Mouse (Mus musculus): ENCODE data around the gene Alpl. TPM values are rescaled to one million over a fixed set of nuclear protein-coding genes. Genes with fewer than 3 reads are reported as not detected.
A peak's percentile ranks its signal among the peaks of the same experiment; 100 is the strongest.

Gene Alpl
- total and polyA plus RNA-seq, 2 experiments, result 5.1 to 7.3 TPM

GRCm38 (mm10) chr4:137836741-137837140 lies 40.6 kb upstream of the Alpl start:
- no peaks in the 10 kb centered on the region for H3K79me2 ChIP-seq (ENCODE audit: control insufficient read depth, insufficient read depth, low read length)
- H3K27me3 ChIP-seq (ENCODE audit: control insufficient read depth, insufficient read depth, low read length), result no peaks in the 10 kb centered on the region
- no peak overlapping the region for H3K9ac ChIP-seq (ENCODE audit: low read depth, low read length)
- 73% methylated on average over 5 of the region's 5 CpGs for WGBS
- H3K27ac ChIP-seq (replicated peaks; ENCODE audit: insufficient read depth, low read depth, low read length), result no peak overlapping the region
- no peak overlapping the region for H3K4me3 ChIP-seq (ENCODE audit: insufficient read depth, low read depth, low read length)
- peaks cover 2% of the 10 kb centered on the region; the same call in 1 of the 2 replicates for H3K4me1 ChIP-seq (ENCODE audit: control insufficient read depth, insufficient read depth, low read length)
- no peaks in the 10 kb centered on the region for H3K36me3 ChIP-seq (ENCODE audit: control insufficient read depth, insufficient read depth, low read length)
- no peak for DNase-seq (ENCODE audit: extremely low read depth, low read depth, low spot score)
- TF ChIP-seq POLR2A (IDR thresholded peaks at IDR 0.05; ENCODE audit: extremely low read depth, insufficient read depth, low read length) (no peak), CTCF (IDR thresholded peaks at IDR 0.05; ENCODE audit: low read depth, low read length) (no peak)

DNA sequence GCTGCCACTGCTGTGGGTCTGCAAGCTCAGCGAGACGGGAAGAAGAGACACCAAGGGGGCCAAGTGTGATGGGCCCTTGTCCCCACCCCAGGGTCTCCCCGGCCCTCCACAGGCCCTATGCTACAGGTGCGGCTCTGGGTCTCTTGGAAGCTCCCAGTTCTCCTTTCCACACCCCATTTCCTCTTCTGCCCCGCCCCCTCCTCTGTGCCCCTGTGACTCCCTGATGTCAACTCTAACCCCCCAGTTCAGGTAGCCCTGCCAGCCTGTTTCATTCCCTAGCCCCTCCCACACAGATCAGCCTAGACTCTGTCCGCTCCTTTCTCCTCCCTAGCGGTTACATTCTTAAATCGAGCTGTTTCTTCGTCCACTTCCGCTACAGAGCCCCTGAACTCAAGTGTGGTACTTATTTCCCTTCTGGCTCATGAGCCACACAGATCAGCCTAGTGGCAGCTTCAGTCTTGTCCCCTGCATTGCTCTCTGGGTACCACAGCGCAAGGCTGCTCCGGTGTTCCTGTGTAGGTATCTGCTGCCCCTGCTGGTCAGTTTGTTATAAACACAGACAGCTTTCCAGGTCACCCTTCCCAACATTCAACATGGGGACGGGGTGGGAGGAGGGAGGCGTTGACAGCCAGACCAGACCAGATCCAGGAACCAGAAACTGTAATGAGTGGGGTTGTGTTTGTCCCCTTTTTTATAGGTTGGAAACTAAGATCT lies 39.6 kb upstream of the Alpl start:
- peak; percentile 65 for DNase-seq (ENCODE audit: extremely low read depth, low read depth, low spot score)
- Histone ChIP-seq H3K79me2 (ENCODE audit: control insufficient read depth, insufficient read depth, low read length) (no peaks in the 10 kb centered on the region), H3K36me3 (ENCODE audit: control insufficient read depth, insufficient read depth, low read length) (no peaks in the 10 kb centered on the region), H3K4me1 (ENCODE audit: control insufficient read depth, insufficient read depth, low read length) (peaks cover 2% of the 10 kb centered on the region; the same call in 1 of the 2 replicates), H3K4me3 (ENCODE audit: insufficient read depth, low read depth, low read length) (no peak overlapping the region), H3K27me3 (ENCODE audit: control insufficient read depth, insufficient read depth, low read length) (no peaks in the 10 kb centered on the region), H3K27ac (replicated peaks; ENCODE audit: insufficient read depth, low read depth, low read length) (no peak overlapping the region), H3K9ac (ENCODE audit: low read depth, low read length) (no peak overlapping the region)
- no peak for TF ChIP-seq POLR2A (IDR thresholded peaks at IDR 0.05; ENCODE audit: extremely low read depth, insufficient read depth, low read length)
- peak; percentile 89 for TF ChIP-seq CTCF (IDR thresholded peaks at IDR 0.05; ENCODE audit: low read depth, low read length)
- WGBS, result 26% methylated on average over 14 of the region's 14 CpGs

- DNase-seq (ENCODE audit: extremely low read depth, low read depth, low spot score), result no peak
- no peak overlapping the region for H3K4me3 ChIP-seq (ENCODE audit: insufficient read depth, low read depth, low read length)
- H3K9ac ChIP-seq (ENCODE audit: low read depth, low read length), result no peak overlapping the region
- H3K4me1 ChIP-seq (ENCODE audit: control insufficient read depth, insufficient read depth, low read length), result no peaks in the 10 kb centered on the region
- no peak for TF ChIP-seq POLR2A (IDR thresholded peaks at IDR 0.05; ENCODE audit: extremely low read depth, insufficient read depth, low read length)
- H3K27ac ChIP-seq (replicated peaks; ENCODE audit: insufficient read depth, low read depth, low read length), result no peak overlapping the region
- no peaks in the 10 kb centered on the region for H3K36me3 ChIP-seq (ENCODE audit: control insufficient read depth, insufficient read depth, low read length)
- H3K79me2 ChIP-seq (ENCODE audit: control insufficient read depth, insufficient read depth, low read length), result no peaks in the 10 kb centered on the region
- 79% methylated on average over 11 of the region's 11 CpGs for WGBS
- no peaks in the 10 kb centered on the region for H3K27me3 ChIP-seq (ENCODE audit: control insufficient read depth, insufficient read depth, low read length)
Observed at GRCm38 (mm10) chr4:137831598-137831997, 35.4 kb upstream of the Alpl start.

DNA sequence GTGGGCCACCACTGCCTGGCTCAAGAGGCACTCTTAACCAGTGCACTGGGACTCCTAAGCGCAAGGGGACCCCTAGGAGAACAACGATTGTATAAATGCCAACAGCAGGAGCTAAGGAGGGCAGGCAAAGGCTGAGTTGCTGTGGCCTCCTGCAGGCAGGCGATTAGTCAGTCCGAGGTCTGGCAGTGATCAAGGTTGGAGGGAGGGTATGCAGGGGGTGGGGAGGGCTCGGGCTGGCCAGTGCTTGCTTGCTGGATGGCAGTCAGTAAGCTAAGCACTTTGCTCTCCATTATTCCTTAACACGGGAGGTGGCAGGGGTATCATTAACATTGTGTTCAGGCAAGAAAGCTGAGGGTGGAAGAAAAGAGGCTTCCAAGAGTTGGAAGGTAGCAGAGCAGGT lies 34.2 kb upstream of the Alpl start:
- Histone ChIP-seq H3K9ac (ENCODE audit: low read depth, low read length) (no peak overlapping the region), H3K79me2 (ENCODE audit: control insufficient read depth, insufficient read depth, low read length) (no peaks in the 10 kb centered on the region), H3K4me3 (ENCODE audit: insufficient read depth, low read depth, low read length) (no peak overlapping the region), H3K4me1 (ENCODE audit: control insufficient read depth, insufficient read depth, low read length) (no peaks in the 10 kb centered on the region), H3K27me3 (ENCODE audit: control insufficient read depth, insufficient read depth, low read length) (no peaks in the 10 kb centered on the region), H3K27ac (replicated peaks; ENCODE audit: insufficient read depth, low read depth, low read length) (no peak overlapping the region), H3K36me3 (ENCODE audit: control insufficient read depth, insufficient read depth, low read length) (no peaks in the 10 kb centered on the region)
- TF ChIP-seq CTCF (IDR thresholded peaks at IDR 0.05; ENCODE audit: low read depth, low read length) (no peak), POLR2A (IDR thresholded peaks at IDR 0.05; ENCODE audit: extremely low read depth, insufficient read depth, low read length) (no peak)
- WGBS, result 35% methylated on average over 6 of the region's 6 CpGs
- DNase-seq (ENCODE audit: extremely low read depth, low read depth, low spot score), result no peak

- Histone ChIP-seq H3K27ac (replicated peaks; ENCODE audit: insufficient read depth, low read depth, low read length) (0 out of 2 replicates have a peak overlapping the region, but pooled peaks have one; percentile 14), H3K27me3 (ENCODE audit: control insufficient read depth, insufficient read depth, low read length) (no peaks in the 10 kb centered on the region), H3K4me1 (ENCODE audit: control insufficient read depth, insufficient read depth, low read length) (peaks cover 2% of the 10 kb centered on the region; the same call in 1 of the 2 replicates), H3K79me2 (ENCODE audit: control insufficient read depth, insufficient read depth, low read length) (no peaks in the 10 kb centered on the region), H3K4me3 (ENCODE audit: insufficient read depth, low read depth, low read length) (no peak overlapping the region), H3K36me3 (ENCODE audit: control insufficient read depth, insufficient read depth, low read length) (no peaks in the 10 kb centered on the region), H3K9ac (ENCODE audit: low read depth, low read length) (no peak overlapping the region)
- 19% methylated on average over 2 of the region's 2 CpGs for WGBS
- peak; percentile 83 for DNase-seq (ENCODE audit: extremely low read depth, low read depth, low spot score)
- TF ChIP-seq CTCF (IDR thresholded peaks at IDR 0.05; ENCODE audit: low read depth, low read length) (no peak), POLR2A (IDR thresholded peaks at IDR 0.05; ENCODE audit: extremely low read depth, insufficient read depth, low read length) (no peak)
Observed at GRCm38 (mm10) chr4:137824881-137825280, 28.7 kb upstream of the Alpl start.

DNA sequence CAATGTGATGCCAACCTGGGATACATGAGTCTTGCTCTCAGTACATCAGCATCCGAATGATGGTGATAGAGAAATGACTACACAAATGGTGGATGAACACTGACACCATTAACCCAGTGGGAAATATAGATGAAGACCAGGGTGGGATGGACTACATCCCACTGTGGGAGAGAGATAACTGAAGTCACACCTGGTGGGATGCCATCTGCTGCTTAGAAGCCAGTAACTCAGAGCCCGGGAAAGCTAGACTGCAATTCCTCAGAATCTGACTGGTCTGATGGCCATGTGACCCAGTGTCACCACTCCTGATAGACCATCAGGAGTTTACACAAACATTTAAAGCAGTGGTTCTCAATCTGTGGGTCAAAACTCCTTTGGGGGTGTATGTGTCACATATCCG lies 27.4 kb upstream of the Alpl start:
- Histone ChIP-seq H3K79me2 (ENCODE audit: control insufficient read depth, insufficient read depth, low read length) (no peaks in the 10 kb centered on the region), H3K4me1 (ENCODE audit: control insufficient read depth, insufficient read depth, low read length) (peaks cover 2% of the 10 kb centered on the region; the same call in 1 of the 2 replicates), H3K27me3 (ENCODE audit: control insufficient read depth, insufficient read depth, low read length) (no peaks in the 10 kb centered on the region), H3K27ac (replicated peaks; ENCODE audit: insufficient read depth, low read depth, low read length) (no peak overlapping the region), H3K9ac (ENCODE audit: low read depth, low read length) (no peak overlapping the region), H3K4me3 (ENCODE audit: insufficient read depth, low read depth, low read length) (no peak overlapping the region), H3K36me3 (ENCODE audit: control insufficient read depth, insufficient read depth, low read length) (no peaks in the 10 kb centered on the region)
- DNase-seq (ENCODE audit: extremely low read depth, low read depth, low spot score), result no peak
- WGBS, result 94% methylated on average over 3 of the region's 3 CpGs
- TF ChIP-seq POLR2A (IDR thresholded peaks at IDR 0.05; ENCODE audit: extremely low read depth, insufficient read depth, low read length) (no peak), CTCF (IDR thresholded peaks at IDR 0.05; ENCODE audit: low read depth, low read length) (no peak)
